Mouse (Mus musculus) splenic B cell, adult 2 months (primary cell): ENCODE measurements around the gene Tnfrsf25.

Experiments used
- DNase-seq: peaks from one replicate; pipeline ENCODE4 v3.0.0-alpha.2; 2011; ENCODE audit warnings: low read depth, low spot score
- H3K27me3 ChIP-seq: 2 replicates; pipeline ENCODE4 v1.6.1; 2012; ENCODE audit warnings: mild to moderate bottlenecking, low read length, moderate library complexity, mixed read lengths; ENCODE audit not compliant: control insufficient read depth, poor library complexity, insufficient read depth, severe bottlenecking
- H3K36me3 ChIP-seq: 2 replicates; pipeline ENCODE4 v1.6.1; 2012; ENCODE audit warnings: mild to moderate bottlenecking, low read length, moderate library complexity, mixed read lengths; ENCODE audit not compliant: control insufficient read depth, poor library complexity, insufficient read depth, severe bottlenecking

The Tnfrsf25 gene

DNA sequence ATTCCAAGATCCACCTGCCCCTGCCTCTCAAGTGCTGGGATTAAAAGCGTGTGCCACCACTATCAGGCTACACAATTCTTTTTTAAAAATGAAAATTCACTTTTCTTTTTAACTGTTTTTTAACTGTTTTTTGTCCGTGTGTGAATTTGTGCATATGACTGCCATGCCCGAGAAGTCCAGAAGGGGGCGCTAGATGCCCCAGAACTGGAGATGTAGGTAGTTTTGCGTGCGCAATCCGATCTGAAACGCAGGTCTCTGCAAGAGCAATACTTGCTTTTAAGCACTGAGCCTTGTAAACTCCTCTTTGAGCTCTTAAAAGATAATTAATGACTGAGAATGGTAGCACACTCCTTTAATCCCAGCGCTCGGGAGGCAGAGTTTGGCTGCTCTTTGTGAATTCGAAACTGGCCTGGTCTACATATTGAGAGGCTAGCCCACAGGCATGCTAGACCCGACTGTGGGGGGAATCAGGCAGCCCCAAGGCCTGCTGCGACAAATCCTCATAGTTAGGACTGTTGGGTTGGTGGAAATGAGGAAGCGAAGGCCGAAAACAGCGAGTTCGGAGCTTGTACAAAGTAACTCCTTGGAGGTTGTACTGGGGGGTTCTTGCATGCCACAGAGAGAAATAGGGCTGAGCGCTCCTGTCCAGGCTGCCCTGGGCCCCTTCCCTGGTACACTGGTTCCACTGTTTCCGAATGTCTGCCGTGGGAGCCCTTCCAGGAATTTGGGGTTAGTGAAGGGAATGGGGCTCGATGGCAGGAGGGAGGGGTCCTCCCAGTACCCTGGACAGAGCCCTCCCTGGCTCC lies 42.2 kb downstream of the Tnfrsf25 start:
- DNase-seq, result peak; percentile 79
- 0 out of 2 replicates have a peak, but pooled peaks cover 2% of the 10 kb centered on the region for H3K27me3 ChIP-seq
- H3K36me3 ChIP-seq, result no peaks in the 10 kb centered on the region

DNA sequence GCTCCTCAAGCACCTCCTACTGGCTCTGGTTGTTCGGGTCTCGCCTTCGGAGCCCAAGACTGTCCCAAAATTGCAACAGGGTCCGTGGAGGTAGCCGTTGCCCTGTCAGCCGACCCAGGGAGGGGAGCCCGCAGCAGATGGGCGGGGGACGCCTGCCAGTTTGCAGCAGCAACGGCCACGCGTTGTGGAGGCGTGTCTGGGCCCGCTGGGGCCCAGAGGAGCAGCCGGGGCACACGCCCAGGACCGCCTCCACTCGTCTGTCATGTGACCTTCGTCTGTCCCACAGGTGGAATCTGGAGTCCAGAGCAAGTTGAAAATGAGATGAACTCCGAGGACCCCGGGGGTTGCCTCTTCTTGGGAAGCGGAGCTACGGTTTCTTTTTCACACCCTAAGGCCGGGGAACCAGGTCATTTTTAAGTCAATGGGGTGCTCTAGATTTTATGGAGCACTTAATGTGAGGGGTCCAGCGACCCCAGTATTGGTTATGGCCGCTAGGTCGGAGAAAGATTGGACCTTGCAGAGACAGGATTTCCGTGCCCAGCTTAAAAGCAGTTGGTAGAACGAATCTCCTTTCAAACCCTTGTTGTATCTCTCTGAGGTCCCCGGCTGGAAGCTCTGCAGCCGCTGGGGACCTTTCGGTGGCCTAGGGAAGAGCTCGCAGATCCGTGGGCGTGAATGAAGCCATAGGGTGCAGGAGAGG lies 43.0 kb downstream of the Tnfrsf25 start, which contains the start of gene Hes2:
Gene Hes2 (plus strand): TSS at position 283 of the 700 bp plus-strand sequence.
- no peaks in the 10 kb centered on the region for H3K36me3 ChIP-seq
- 0 out of 2 replicates have a peak, but pooled peaks cover 2% of the 10 kb centered on the region for H3K27me3 ChIP-seq
- no peak for DNase-seq

DNA sequence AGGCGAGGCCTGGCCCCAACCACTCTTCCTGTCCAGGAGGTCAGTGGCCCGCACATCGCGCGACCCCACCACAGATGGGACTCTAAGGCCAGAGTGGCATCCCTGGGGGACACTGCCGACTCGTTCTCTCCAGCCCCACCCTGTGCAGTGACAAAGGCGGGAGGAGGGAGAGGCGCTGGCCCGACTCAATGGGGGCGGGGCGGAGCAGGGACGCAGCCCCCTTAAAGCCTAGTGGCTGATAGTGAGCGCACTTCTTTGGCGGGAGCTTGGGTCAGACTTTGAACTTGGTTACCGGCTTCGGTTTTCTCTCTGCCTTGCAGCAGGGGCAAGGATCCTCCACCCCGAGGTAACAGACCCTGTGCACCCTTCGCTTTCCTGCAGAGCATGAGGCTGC lies 43.5 kb downstream of the Tnfrsf25 start:
- Histone ChIP-seq H3K27me3 (0 out of 2 replicates have a peak, but pooled peaks cover 2% of the 10 kb centered on the region), H3K36me3 (no peaks in the 10 kb centered on the region)
- no peak for DNase-seq

DNA sequence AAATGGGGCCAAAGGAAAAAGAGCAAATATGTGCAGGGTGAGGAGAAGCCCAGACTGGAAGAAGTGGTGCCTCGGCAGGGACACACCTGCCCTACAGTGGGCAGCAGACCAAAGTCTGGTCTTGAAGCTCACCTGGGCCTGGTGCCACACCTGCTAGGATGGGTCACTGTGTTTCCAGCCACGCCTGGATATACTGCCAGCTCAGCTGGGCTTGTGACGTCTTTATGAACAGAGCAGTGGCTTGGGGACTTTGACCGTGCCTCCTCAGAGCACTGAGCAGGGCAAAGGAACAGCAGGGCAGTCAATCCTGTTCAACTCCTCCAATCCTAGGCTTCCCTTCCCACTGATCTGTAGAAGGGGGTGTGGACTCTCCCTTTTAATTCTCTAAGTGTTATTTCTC lies 45.0 kb downstream of the Tnfrsf25 start:
- Histone ChIP-seq H3K27me3 (0 out of 2 replicates have a peak, but pooled peaks cover 2% of the 10 kb centered on the region), H3K36me3 (no peaks in the 10 kb centered on the region)
- no peak for DNase-seq

DNA sequence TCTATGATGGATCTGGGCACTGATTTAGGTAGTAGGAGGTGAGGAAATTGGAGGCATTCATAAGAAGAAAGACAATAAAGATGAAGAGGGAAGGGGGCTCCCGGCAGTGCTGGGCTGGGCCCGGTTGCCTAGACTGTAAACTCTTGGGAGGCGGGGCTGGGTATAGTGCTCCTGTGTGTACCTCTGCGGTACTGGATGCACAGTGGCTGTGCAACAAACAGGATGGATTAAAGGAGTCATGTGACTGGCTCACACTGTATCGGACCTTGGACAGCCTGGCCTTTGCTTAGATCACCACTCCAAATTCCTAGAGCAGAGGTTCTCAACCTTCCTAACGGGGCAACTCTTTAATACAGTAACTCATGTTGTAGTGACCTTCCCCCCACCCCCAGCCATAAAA lies 45.9 kb downstream of the Tnfrsf25 start:
- Histone ChIP-seq H3K27me3 (0 out of 2 replicates have a peak, but pooled peaks cover 2% of the 10 kb centered on the region), H3K36me3 (no peaks in the 10 kb centered on the region)
- no peak for DNase-seq

DNA sequence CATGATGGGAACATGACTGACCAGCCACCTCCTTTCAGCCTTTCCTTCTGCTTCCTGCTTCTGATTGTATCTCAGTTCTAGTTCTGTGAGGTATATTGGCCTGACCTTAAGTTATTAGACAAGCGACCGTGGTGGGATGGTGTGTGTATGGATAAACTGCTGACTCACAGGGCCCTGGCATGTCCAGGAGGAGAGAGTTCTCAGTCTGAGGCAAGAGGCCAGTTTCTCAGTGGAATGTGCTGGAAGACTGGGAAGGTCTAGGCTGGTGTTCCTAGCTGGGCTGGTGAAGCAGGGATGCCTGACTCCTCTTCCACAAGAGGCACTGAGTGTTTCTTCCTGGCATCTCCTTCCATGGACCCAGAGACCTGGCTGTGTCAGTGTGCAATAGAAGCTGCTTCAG lies 47.0 kb downstream of the Tnfrsf25 start:
- DNase-seq, result no peak
- H3K27me3 ChIP-seq, result 0 out of 2 replicates have a peak, but pooled peaks cover 2% of the 10 kb centered on the region

DNA sequence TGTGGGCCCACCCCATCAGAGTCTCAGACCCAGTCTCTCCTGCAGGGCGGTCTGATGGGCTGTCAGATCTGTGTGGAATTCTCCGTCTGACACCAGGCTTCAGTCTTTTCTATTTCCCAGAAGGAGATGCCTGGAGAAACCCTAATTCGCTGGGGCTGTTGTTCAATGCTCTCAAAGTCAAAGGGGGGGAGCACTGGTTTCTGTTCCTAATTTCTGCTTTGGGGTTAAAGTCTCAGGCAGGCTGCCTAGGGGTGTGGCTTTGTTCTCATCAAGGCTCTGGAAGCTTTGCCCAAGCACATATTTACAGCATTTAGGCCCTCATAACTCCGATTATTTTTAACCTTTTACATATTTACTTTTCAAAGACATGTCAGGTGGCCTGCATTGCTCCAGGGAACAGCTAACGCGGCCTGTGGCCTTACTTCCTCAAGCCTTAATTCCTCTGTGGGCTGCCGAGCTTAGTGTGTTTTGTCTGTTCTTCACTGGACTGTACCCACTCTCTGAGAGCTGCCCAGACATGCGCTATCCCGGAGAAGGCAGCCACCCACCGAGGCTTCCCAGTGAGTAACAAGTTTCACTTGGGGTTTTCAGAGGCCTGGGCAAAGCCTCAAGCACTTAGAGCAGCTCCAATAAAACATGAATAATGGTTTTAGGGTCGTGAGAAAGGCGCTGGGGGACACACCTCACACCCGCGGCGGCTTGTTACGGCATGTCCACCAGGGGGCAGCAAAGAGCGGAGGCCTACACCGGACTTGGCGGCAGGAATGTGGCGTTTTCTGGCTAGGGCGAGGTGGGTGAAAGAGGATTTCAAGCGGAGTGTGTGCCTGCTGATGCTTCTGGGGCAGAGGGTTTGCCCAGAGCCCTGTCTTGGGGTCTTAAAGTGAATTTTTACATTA lies 49.5 kb downstream of the Tnfrsf25 start:
- Histone ChIP-seq H3K36me3 (no peaks in the 10 kb centered on the region), H3K27me3 (0 out of 2 replicates have a peak, but pooled peaks cover 2% of the 10 kb centered on the region)
- DNase-seq, result peak; percentile 85

More for the DNA sequence above, 47.0 kb downstream of the Tnfrsf25 start:
- no peaks in the 10 kb centered on the region for H3K36me3 ChIP-seq

DNA sequence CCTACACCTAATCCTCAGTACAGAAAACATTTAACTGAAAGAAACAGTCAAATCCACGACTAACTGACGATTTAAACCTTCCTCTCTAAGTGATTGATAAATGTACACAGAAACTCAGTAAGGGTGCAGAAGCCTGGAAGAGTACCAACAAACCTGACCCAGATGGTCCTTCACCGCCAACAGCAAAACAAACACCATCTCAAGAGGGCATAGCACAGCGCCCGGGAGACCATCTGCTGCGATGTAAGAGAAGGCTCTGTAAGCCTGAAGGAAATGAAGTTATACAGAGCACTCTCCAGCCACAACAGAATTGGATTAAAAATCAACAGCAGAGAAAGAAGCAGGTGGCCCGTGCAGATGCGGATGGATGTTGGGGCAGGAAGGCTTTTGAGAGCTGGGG lies 52.3 kb downstream of the Tnfrsf25 start:
- peaks cover 2% of the 10 kb centered on the region; the same call in 1 of the 2 replicates for H3K27me3 ChIP-seq
- DNase-seq, result no peak
- H3K36me3 ChIP-seq, result no peaks in the 10 kb centered on the region

DNA sequence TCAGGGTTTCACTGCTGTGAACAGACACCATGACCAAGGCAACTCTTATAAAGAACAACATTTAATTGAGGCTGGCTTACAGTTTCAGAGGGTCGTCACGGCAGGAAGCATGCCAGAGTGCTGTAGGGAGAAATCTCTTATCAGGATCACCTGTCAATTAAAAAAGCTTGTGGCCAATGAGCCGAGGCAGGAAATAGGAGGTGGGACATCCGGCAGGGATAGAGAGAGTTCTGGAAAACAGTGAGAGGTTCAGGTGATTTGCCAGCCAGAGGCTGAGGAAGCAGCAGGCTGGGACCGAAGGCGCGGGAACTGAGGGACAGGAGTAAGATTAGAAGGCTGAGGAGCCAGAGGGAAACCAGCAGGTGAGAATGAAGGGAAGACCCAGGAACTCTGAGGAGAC lies 53.4 kb downstream of the Tnfrsf25 start:
- no peak for DNase-seq
- no peaks in the 10 kb centered on the region for H3K36me3 ChIP-seq

More for the DNA sequence above, 53.4 kb downstream of the Tnfrsf25 start:
- H3K27me3 ChIP-seq, result peaks cover 2% of the 10 kb centered on the region; the same call in 1 of the 2 replicates
